Mouse (Mus musculus) hindlimb bud, embryonic 11.5 days (tissue): ENCODE data around the gene Cxcl2.

Experiments
- DNase-seq: peaks from one replicate; pipeline ENCODE4 v3.0.0-alpha.2; 2012; ENCODE audit warnings: low read depth, low spot score; ENCODE audit errors: extremely low spot score

Gene Cxcl2

GRCm38 (mm10) chr5:90903339-90904020 lies at the start of gene Cxcl2:
Gene Cxcl2 (plus strand): TSS chr5:90903871.
- no peak for DNase-seq

- no peak for DNase-seq
Observed at GRCm38 (mm10) chr5:90855308-90856230, 48.1 kb upstream of the Cxcl2 start.

- no peak for DNase-seq
Observed at GRCm38 (mm10) chr5:90857463-90857862, 46.2 kb upstream of the Cxcl2 start.

- no peak for DNase-seq
Observed at GRCm38 (mm10) chr5:90858429-90858828, 45.2 kb upstream of the Cxcl2 start.

- no peak for DNase-seq
Observed at GRCm38 (mm10) chr5:90859031-90859430, 44.6 kb upstream of the Cxcl2 start.

GRCm38 (mm10) chr5:90861876-90862375 lies 41.7 kb upstream of the Cxcl2 start:
- DNase-seq = no peak

GRCm38 (mm10) chr5:90866770-90867169 lies 36.9 kb upstream of the Cxcl2 start:
- no peak for DNase-seq

GRCm38 (mm10) chr5:90872377-90872776 lies 31.3 kb upstream of the Cxcl2 start:
- no peak for DNase-seq

- no peak for DNase-seq
Observed at GRCm38 (mm10) chr5:90876045-90876444, 27.6 kb upstream of the Cxcl2 start.

- DNase-seq = no peak
Observed at GRCm38 (mm10) chr5:90876471-90877172, 27.0 kb upstream of the Cxcl2 start.

GRCm38 (mm10) chr5:90877173-90877512 lies 26.5 kb upstream of the Cxcl2 start:
- DNase-seq = no peak

GRCm38 (mm10) chr5:90879307-90880014 lies 24.2 kb upstream of the Cxcl2 start:
- no peak for DNase-seq

- DNase-seq = no peak
Observed at GRCm38 (mm10) chr5:90880335-90880850, 23.3 kb upstream of the Cxcl2 start.

GRCm38 (mm10) chr5:90881021-90881420 lies 22.6 kb upstream of the Cxcl2 start:
- DNase-seq = no peak

GRCm38 (mm10) chr5:90881682-90882081 lies 22.0 kb upstream of the Cxcl2 start:
- DNase-seq = no peak

GRCm38 (mm10) chr5:90882146-90882545 lies 21.5 kb upstream of the Cxcl2 start:
- no peak for DNase-seq

GRCm38 (mm10) chr5:90884628-90885242 lies 18.9 kb upstream of the Cxcl2 start:
- no peak for DNase-seq

- no peak for DNase-seq
Observed at GRCm38 (mm10) chr5:90888661-90889060, 15.0 kb upstream of the Cxcl2 start.

- no peak for DNase-seq
Observed at GRCm38 (mm10) chr5:90890519-90891463, 12.9 kb upstream of the Cxcl2 start, which contains the start of gene Cxcl1. Gene Cxcl1 (plus strand): TSS chr5:90891241.
